Mouse (Mus musculus): ENCODE measurements around the gene Grk5. TPM values are rescaled to one million over a fixed set of nuclear protein-coding genes. Genes with fewer than 3 reads are reported as not detected.
A peak's percentile ranks its signal among the peaks of the same experiment; 100 is the strongest.

Grk5 gene
- polyA plus RNA-seq, 3 experiments from 2014 or later = 2.3 to 4.8 (median 2.4) TPM

- no peak for ATAC-seq
These were observed 190.8 kb downstream of the Grk5 start for GRCm38 (mm10) chr19:61080251-61080749.

- no peak for ATAC-seq
These were observed 193.5 kb downstream of the Grk5 start for GRCm38 (mm10) chr19:61083006-61083405.

GRCm38 (mm10) chr19:61084149-61084940 lies 194.8 kb downstream of the Grk5 start:
- peak; percentile 92 for ATAC-seq

GRCm38 (mm10) chr19:61085217-61085616 lies 195.7 kb downstream of the Grk5 start:
- ATAC-seq = no peak

GRCm38 (mm10) chr19:61087781-61088180 lies 198.2 kb downstream of the Grk5 start:
- no peak for ATAC-seq

- no peak for ATAC-seq
These were observed 199.5 kb downstream of the Grk5 start for GRCm38 (mm10) chr19:61089001-61089400.

GRCm38 (mm10) chr19:61090541-61090940 lies 201.0 kb downstream of the Grk5 start:
- no peak for ATAC-seq

- ATAC-seq = no peak
These were observed 207.2 kb downstream of the Grk5 start for GRCm38 (mm10) chr19:61096776-61097175.

GRCm38 (mm10) chr19:61097764-61098163 lies 208.2 kb downstream of the Grk5 start:
- peak; percentile 70 for ATAC-seq

GRCm38 (mm10) chr19:61110184-61110583 lies 220.6 kb downstream of the Grk5 start:
- ATAC-seq = no peak

- no peak for ATAC-seq
These were observed 241.5 kb downstream of the Grk5 start for GRCm38 (mm10) chr19:61131096-61131495.

GRCm38 (mm10) chr19:61138655-61139054 lies 249.1 kb downstream of the Grk5 start:
- no peak for ATAC-seq

- ATAC-seq = peak; percentile 99
These were observed 251.0 kb downstream of the Grk5 start, which contains the start of gene Zfp950 for GRCm38 (mm10) chr19:61140342-61141206. Gene Zfp950, minus strand, starts transcription at chr19:61140840.

- no peak for ATAC-seq
These were observed 251.8 kb downstream of the Grk5 start for GRCm38 (mm10) chr19:61141299-61141698.

Other genes starting within 250 kb of the Grk5 start
- 1 to 10 TPM; 1.5 to 3.0 (median 2.4) TPM for gene Nanos1, start 133.8 kb upstream of the Grk5 start, polyA plus RNA-seq (2017; shearing (Covaris generic))
- gene Eif3a, start 99.1 kb upstream of the Grk5 start, polyA plus RNA-seq (2017; shearing (Covaris generic)) = 100 to 1,000 TPM; 117 to 136 (median 120) TPM
- 10 to 100 TPM; 55.3 to 62.1 (median 61.5) TPM for gene Fam45a, start 78.2 kb upstream of the Grk5 start, polyA plus RNA-seq (2017; shearing (Covaris generic))
- gene Sfxn4, start 28.3 kb upstream of the Grk5 start, polyA plus RNA-seq (2017; shearing (Covaris generic)) = 1 to 10 TPM; 3.8 to 9.3 (median 6.0) TPM
- 100 to 1,000 TPM; 118 to 143 (median 121) TPM for gene Prdx3, start 15.2 kb upstream of the Grk5 start, polyA plus RNA-seq (2017; shearing (Covaris generic))

Data from inflammation-experienced regulatory T-cells, adult 6 months (primary cell).